Mouse (Mus musculus) ES-CJ7 (cell line): ENCODE results near the gene AC134908.4.
A peak's percentile ranks its signal among the peaks of the same experiment; 100 is the strongest.

Experiments used
- DNase-seq: peaks from one replicate; pipeline ENCODE4 v3.0.0; 2011; ENCODE audit warnings: low read depth, low spot score

The AC134908.4 gene

DNA sequence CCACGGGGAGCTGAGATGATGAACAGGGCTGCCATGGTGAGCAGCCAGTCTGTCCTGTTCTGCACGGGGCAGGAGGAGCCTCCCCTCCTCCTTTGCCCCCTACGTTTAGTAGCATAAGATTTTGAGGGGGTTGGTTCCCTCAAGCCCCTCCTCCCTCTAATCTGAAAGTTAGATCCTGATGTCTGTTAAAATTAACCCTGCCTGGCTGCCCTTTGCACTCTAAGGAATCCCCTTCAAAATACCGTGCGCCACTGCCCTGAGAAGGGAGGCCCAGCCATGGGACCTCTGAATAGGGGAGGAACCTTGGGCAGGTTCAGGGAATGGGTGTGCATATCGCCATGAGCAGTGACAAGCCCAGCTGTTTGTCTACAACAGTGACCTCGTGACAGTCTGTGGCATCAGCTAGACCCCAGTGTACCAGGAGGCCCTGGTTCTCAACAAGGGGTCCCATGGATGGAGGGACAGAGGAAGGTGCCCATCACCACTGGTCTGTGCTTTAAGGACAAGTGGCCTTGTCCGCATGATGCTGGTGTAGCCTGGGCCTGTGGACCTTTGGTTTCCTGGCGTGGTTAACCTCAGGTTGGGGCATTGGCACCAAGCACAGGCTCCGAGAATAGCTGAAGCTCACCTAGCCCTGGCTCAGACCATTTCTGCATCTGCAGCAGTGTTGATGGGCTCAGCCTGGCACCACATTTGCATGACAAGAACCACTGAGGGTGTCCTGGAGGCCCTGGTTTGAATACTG, 20.0 kb downstream of the AC134908.4 start:
- DNase-seq = no peak

DNA sequence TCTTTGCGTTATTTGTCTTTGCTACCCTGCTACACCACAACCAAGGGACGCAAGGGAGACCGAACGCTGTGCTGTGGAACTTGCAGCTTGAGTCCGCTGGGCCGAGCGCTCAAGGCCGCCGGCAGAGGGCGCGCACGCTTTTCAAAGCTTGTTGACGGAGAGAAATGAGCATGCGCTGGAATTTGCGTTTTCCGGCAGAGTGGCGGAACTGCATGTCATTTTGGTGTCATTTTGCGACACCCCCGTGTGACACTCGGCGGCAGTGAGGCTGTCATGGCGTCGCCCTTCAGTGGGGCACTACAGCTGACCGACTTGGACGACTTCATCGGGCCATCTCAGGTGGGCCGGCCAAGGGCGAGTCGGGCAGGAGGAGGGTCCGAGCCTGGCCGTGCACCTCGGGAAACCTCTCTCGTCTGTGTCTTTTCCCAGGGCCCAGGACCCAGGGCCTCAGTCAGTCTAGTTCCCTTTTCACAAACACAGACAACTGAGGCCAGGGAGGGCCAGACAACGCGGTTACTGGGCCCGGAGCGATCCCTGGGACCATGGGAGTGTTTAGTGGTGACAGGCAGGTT, 21.8 kb downstream of the AC134908.4 start, which contains the start of gene Narfl:
Narfl (plus strand) TSS at position 228 of the 572 bp plus-strand sequence.
- DNase-seq = peak; percentile 99

DNA sequence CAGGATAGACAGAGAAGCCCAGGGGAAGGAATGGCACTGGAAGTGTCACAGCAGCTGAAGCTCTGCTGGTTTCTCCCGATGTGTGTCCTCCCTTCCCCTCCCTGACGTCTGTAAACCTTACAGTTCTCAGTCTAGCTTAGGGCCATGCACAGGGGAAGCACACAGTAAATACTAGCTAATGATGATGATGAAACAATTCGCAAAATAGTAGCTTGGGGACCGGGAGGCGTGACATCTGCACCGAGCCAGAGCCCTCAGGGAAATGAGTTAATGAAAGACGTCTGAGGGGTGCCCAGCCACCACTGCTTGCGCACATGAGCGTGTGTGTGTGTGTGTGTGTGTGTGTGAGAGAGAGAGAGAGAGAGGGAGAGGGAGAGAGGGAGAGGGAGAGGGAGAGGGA, 26.1 kb downstream of the AC134908.4 start:
- DNase-seq = no peak

DNA sequence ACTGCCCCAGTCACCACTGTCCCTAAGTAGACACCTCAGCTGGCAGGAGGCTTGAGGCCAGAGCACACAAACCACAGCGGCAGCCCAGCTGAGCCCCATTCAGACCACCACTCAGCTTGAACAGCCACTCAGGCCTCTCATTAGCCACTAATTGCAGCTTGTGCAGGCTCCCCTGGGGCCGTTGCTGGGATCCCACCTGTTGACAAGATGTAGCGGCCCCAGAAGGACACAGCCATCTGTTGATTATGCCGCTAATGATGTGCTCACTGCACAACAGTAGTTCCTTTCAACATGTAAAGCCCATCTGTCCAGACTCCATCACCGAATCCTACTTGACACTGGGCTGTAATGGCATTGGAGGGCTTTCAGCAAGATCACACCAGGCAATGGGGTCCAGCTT, 29.6 kb downstream of the AC134908.4 start:
- DNase-seq = no peak

DNA sequence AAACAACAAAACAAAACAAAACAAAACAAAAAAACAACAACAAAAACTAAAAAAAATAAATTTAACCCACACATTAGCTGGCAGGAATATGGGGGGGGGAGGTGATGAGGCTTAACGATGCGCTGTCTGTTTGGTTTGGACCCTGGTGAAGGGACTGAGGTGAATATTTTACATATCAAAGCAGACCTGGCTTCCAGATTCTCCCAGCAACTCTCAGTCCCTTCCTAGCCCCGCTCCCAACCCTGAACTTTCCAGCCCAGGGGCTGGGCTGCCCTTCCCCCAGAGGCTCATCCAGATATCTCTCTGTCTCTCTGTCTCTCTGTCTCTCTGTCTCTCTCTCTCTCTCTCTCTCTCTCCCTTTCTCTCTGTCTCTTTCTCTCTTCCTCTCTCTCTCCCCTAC, 32.9 kb downstream of the AC134908.4 start:
- peak; percentile 60 for DNase-seq

DNA sequence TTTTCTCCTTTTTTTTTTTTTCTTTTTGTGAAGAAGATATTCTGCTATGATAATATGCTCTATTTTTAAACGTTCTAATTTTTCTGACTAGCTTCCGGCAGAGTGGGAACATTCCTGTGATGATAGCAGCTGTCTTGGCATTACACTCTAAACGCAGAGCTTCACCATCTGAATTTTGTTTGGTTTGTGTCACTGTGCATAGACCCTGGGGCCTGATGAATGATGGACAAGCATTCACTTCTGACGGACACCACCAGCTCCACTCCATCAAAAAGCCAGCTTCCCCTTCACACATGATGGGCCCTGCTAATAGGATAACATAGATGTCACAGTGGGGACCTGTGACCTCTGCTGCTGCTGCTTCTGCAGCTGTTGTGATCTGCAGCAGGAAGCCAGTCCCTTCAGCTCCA, 33.9 kb downstream of the AC134908.4 start:
- DNase-seq = no peak

DNA sequence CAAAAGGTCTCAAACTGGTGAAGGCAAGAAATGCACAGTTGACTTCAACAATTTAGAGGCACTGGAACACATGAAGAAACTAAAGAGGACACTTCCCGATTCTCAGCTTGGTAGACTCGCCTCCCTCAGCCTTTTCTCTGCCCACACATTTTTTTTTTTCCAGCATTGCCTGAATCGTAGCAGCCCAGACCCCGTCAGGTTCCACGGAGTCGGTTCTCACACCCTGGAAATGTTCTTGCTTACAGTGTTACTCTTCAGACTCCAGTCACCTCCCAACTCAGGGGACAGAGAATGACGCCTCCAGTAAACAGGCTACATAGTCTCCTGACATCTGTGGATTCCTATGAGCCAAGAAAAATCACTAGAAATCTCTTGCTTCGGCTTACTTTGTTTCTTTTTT, 35.3 kb downstream of the AC134908.4 start:
- DNase-seq = no peak

DNA sequence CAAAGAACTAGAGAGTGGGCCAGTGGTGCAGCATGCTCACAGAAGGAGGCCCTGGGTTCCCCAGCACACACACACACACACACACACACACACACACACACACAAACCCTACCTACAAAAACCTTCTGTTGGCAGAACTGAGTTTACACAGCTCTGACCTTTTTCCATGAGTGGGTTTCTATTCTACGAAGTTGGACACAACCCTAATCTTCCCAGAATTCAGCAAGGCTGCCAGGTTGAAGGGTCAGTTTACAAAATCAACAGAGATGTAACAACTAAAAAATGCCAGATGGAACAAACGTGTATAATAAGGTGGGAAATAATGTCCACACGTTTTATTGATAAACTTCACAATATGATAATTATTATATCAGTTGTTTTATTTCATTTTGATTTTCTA, 37.8 kb downstream of the AC134908.4 start:
- no peak for DNase-seq

DNA sequence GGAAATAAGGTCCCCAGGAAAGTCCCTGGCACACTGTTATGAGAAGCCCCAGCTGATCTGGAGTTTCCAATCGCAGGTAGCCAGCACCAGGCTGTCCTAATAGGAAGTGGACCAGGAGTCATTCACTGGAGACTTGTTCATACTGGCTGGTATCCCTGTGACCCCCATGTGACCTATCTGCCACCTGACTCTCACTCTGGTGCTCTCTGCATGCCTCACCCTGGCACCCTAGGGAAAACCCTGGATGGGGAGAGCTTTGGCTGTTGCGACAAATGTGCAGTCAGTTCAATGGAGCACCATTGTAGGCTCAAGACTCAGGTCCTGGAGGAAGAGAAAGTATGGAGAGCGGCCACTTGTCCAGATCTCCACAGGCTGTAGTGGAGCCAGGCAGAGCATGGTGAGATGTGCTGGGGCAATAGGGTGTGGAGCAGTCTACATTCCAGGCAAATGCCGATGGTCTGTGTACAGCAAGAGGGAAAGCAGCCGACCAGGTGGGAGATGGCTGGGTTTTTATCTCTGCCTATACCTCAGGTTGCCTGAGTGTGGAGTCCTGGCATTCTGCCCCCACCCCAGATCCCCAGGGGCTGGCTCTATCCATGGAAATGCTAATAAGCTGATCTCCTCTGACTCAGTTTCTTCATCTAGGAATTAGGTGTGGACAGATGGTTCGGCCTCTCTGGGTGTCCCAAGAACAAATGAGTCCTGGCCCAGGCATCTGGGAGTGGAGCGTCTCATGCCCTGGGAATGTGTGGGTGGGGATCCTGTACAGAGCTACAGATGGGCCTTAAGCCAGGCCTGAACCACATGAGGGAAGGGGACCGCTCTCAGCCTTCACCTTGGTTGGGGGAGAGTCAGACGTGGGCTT, 38.8 kb downstream of the AC134908.4 start:
- DNase-seq = peak; percentile 68

DNA sequence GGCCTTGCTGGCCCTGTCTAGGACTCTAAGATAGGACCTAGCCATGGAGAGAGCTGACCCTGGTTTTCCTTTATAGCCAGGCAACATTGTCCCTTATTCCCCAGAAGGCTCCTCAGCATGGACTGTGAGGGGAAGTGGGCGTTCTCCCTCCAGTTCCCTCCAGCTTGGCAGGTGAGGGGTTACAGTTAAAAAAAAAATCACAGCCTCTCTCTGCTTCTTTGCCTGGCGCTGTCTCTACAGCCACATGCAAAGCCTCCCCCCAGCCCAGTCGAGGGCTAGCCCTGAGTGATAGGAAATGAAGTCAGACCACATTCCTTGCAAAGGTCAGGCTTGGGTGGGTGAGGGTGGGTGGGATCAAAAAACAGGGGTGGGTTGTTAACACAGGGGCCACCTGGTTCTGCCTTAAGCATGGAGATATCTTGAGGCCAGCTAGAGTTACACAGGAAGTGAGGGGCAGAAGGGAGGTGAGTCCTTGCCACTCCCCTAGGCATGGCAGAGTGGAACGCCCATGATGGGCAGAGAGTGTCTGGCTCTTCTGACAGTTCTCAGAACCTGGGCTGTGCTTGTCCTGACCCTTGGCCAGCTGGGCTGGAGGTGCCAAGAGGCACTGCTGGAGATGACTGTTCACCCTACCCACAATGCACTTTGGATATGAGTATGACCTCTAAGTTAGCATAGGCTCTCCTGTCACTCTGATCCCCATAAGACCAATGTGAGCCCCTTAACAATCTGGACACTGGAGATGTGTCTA, 39.7 kb downstream of the AC134908.4 start:
- peak; percentile 39 for DNase-seq

DNA sequence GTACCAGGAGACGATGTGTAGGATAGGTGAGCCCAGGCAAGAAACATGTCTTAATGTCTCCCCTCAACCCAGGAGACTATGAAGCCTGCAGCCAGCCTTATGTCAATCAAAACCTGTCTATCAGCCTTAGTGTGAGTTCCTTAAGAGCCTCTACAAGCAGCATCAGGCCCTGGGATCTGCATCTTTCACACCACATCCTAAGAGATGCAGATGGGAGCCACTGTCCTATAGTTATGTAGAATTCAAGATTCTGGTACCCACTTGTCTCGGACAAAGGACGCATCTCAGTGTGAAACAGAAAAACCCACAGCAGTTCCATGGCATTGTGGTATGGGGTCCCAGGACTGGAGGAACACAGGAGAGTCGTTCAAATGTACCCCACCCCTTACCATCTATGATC, 40.4 kb downstream of the AC134908.4 start:
- peak; percentile 63 for DNase-seq

DNA sequence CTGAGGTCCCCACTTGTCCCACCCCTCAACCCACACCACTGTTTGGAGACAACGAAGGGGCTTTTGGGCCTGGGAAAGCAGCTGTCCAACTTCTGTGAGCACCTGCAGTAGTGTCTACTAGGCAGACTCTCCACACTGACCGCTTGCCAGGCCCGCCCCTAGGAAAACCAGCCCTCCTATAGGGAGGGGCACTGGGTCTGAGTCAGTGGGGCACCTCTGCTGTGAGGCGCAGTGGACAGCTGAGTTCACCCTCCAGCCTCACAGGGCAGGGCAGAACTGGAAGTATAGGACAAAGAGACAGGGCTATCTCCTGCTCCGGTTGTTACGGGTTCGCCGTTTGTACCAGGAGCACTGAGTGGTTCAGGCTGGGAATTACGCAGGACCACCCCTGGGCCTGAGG, 41.2 kb downstream of the AC134908.4 start, which contains the start of gene Msln:
Msln (minus strand) TSS at position 138 of the 400 bp plus-strand sequence.
- no peak for DNase-seq

DNA sequence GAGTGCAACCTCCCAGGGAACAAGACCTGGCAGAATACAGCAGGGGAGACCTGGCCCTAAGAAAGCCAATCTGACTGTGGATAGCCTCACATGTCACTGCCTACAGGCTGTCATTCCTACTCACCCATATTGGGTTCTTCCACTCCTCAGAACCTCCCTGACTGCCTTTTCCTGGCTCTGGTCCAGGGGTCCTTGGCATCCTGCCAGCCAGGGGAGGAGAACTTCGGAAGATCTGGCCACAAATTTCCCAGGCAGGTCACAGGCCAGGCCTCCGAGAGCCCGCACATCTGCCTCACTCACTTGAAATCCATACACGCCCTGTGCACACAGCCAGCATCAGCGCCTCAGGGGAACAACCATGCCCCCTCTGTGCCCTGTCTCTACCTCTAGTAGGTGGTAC, 44.0 kb downstream of the AC134908.4 start:
- DNase-seq = no peak

DNA sequence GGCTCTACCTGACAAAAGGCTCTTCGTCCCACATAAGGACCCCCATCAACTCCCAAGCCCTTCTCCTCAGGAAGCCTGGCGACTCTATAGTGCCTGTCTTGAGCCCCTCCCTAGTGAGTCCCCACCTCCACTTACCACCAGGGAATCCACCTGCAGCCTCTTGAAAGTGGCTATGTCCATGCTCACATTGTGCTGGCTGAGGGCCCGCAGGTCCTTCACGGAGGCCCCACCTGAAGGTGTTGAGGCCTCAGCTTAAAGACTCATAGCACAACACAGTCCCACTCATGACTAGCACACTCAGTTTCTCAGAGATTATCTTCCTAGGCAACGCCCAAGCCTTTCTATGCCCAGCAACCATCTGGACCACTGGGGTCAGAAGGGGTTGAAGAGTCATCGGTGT, 46.1 kb downstream of the AC134908.4 start:
- no peak for DNase-seq

DNA sequence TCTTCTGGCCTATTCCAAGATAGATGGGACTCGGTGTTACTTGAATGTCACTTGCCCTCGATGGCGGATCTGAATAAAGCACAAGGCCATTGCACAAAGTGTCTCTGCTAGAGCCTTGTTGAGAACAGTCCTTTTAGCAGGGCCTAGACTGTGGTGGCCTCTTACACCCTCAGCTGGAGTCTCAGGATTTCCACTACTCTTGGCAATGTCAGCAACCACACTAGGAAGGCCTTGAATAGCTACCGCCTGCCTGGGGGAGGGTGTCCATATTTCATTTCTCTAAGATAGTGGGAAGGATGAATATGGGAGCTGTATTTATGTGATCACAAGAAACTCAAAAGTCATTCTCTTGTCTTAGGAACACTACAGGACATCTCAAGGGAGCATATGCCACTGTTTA, 47.2 kb downstream of the AC134908.4 start:
- no peak for DNase-seq

DNA sequence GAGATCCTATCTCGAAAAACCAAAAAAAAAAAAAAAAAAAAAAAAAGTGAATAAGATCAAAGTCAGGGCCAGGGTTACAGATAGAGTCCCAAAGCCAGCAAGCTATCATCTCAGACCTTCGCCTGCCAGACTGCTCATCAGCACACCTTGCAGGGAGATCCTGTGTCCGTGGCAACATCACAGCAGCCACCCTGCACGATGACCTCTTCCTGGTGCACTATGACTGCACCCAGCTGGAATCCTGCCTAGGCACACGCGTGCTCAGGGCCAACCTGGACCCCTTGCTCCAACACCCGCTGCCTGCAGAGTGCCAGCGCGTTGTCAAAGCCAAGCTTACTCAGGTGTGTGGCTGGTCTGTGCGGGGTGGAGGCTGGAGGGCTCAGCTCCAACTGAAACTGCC, 51.1 kb downstream of the AC134908.4 start:
- DNase-seq = no peak

DNA sequence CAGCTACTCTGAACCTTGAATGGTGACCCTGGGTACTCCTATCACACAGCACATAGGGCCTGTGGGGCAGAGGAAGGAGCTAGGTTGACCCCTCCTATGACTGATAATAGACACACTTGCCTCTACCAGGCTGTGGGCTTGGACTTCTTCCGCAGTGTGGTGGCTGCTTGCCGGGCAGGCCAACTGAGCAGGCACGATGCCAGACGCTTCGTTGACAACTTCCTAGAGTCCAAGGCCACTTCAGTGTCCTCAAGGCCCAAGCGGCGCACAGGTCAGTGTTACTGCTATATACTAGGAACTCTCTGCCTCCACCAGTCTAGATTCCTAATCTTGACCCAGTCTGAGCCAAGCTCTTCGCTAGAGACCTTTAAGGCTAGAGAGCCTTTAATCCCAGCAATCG, 51.6 kb downstream of the AC134908.4 start:
- no peak for DNase-seq

DNA sequence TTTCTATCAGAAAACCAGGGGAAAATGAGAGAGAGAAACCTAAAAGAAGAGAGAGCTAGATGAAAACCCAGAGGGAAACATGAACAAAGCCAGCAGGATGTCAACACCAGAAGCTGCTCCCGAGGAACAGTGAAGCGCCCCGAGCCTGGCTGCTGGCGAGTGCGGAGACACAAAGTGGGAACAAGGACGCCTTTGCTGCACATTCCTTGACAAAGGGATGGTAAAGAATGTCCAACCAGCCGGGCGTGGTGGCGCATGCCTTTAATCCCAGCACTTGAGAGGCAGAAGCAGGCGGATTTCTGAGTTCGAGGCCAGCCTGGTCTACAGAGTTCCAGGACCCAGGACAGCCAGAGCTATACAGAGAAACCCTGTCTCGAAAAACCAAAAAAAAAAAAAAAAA, 54.0 kb downstream of the AC134908.4 start:
- peak; percentile 32 for DNase-seq
